Mouse (Mus musculus) stomach, embryonic 14.5 days (tissue): Measurements from ENCODE around the gene Nr1h5. TPM values are rescaled to one million over a fixed set of nuclear protein-coding genes. Genes with fewer than 3 reads are reported as not detected.
A peak's percentile ranks its signal among the peaks of the same experiment; 100 is the strongest.

Experiments used
- ATAC-seq: fragments of 200-750 bp; cut with Nextera tagmentation; 2 replicates; pipeline ENCODE4 v1.8.0; 2017; ENCODE audit warnings: low read depth, moderate TSS enrichment; ENCODE audit not compliant: insufficient number of reproducible peaks, insufficient read depth, low FRiP score
- H3K27ac ChIP-seq: fragments of 300-500 bp; sonication (generic); 2 replicates; pipeline ENCODE4 v1.5.1; 2014; ENCODE audit warnings: mild to moderate bottlenecking, low read length, moderate library complexity, mixed read lengths
- H3K27me3 ChIP-seq: fragments of 300-500 bp; sonication (generic); 2 replicates; pipeline ENCODE4 v1.6.1; 2014; ENCODE audit warnings: low read length, control low read depth, mixed read lengths; ENCODE audit not compliant: control insufficient read depth, insufficient read depth
- H3K36me3 ChIP-seq: fragments of 300-500 bp; sonication (generic); 2 replicates; pipeline ENCODE4 v1.6.1; 2014; ENCODE audit warnings: mild to moderate bottlenecking, control low read depth, low read length, moderate library complexity, mixed read lengths; ENCODE audit not compliant: control insufficient read depth, insufficient read depth
- H3K4me1 ChIP-seq: fragments of 300-500 bp; sonication (generic); 2 replicates; pipeline ENCODE4 v1.6.1; 2014; ENCODE audit warnings: low read length, control low read depth, mixed read lengths; ENCODE audit not compliant: control insufficient read depth, insufficient read depth
- H3K4me2 ChIP-seq: fragments of 300-500 bp; sonication (generic); replicated peaks from 2 replicates; pipeline ENCODE4 v1.6.1; 2014; ENCODE audit warnings: low read depth, low read length, control low read depth
- H3K4me3 ChIP-seq: fragments of 300-500 bp; sonication (generic); 2 replicates; pipeline ENCODE4 v1.5.1; 2014; ENCODE audit warnings: low read depth, low read length, control low read depth
- H3K9ac ChIP-seq: fragments of 300-500 bp; sonication (generic); replicated peaks from 2 replicates; pipeline ENCODE4 v1.6.1; 2014; ENCODE audit warnings: low read depth, mild to moderate bottlenecking, control low read depth, low read length, moderate library complexity, mixed read lengths
- H3K9me3 ChIP-seq: fragments of 300-500 bp; sonication (generic); 2 replicates; pipeline ENCODE4 v1.6.1; 2016; ENCODE audit warnings: low read depth, low read length, control low read depth; ENCODE audit not compliant: control insufficient read depth
- WGBS: fragments of 180-500 bp; shearing (Covaris S2); extraction: QIAGEN DNeasy Blood & Tissue Kit; methylation state at CpG from one replicate; pipeline ENCODE4 v1.1.7; 2014; 5-methylcytosine and 5-hydroxymethylcytosine counted together
- polyA plus RNA-seq: library from polyadenylated mRNA; unstranded; fragments of >200 nt; fragmentation: Nextera tagmentation; extraction: Ambion mirVana; gene quantifications from 2 replicates; pipeline ENCODE4 v1.2.1, GENCODE M21; 2014

Nr1h5 gene
- polyA plus RNA-seq, 1 experiment from 2014 or later = not detected

DNA sequence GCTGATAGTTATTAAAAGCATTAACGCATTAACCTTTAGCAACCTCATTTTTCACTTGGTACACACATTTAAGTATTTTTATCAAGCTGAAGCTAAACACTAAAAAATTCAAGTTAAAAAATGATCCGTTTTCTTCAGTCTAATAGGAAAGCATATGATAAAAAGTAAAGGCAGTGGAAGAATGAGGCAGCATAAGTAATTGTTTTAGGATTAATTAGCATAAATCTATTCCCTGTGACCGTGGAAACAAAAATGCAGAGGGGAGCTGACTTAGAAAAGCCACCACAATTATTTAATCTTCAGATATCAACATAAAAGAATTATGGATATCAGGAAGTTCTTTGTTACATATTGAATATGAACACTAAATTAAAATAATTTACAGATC is 16.4 kb upstream of the Nr1h5 start:
- ATAC-seq = no peak
- no peaks in the 10 kb centered on the region for H3K36me3 ChIP-seq
- 39% methylated on average over 3 of the region's 3 CpGs for WGBS
- H3K9me3 ChIP-seq = no peaks in the 10 kb centered on the region
- no peak overlapping the region for H3K4me2 ChIP-seq
- H3K4me1 ChIP-seq = no peaks in the 10 kb centered on the region
- H3K9ac ChIP-seq = no peak overlapping the region
- no peak overlapping the region for H3K4me3 ChIP-seq
- H3K27ac ChIP-seq = no peak overlapping the region
- H3K27me3 ChIP-seq = no peaks in the 10 kb centered on the region

DNA sequence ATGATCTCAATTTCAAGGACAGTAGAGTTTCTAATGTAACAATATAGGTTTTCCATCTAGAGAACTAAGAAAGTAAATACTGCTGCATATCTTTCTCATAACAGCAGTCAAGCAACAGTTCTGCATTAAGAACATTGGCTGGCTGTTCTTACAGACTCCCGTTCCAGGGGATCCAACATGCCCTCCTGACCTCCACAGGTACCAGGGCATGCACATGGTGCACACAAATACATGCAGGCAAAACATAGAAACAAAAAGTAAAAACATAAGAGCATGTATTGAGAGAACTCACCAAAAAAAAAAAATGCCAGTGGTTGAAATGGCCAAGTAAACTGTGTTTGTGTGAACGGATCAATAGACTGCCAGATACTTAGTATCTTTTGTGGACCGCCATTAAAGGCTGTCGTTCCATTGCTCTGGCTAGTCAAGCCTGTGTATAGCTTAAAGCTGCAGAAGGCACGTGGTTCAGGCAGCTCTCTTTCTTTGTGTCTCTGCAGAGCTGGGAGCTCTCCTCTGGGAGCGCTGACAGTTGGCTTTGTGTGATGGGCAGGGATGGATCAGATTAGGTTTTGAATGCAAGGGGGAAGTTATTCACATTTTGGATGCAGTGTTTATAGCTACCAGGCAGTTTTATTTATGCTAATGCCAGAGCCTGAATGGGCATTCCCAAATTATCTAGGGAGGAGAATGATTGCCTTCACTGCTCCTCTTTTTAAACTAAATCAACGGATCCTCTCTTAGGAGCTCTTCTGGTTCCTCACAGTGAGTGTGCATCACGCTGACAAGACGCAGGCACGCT is 15.8 kb upstream of the Nr1h5 start:
- ATAC-seq = 0 out of 2 replicates have a peak, but pooled peaks have one; percentile 46
- Histone ChIP-seq H3K27ac (no peak overlapping the region), H3K27me3 (no peaks in the 10 kb centered on the region), H3K36me3 (no peaks in the 10 kb centered on the region), H3K4me3 (no peak overlapping the region), H3K4me2 (no peak overlapping the region), H3K9ac (no peak overlapping the region), H3K9me3 (no peaks in the 10 kb centered on the region), H3K4me1 (no peaks in the 10 kb centered on the region)
- WGBS = 29% methylated on average over 10 of the region's 10 CpGs

DNA sequence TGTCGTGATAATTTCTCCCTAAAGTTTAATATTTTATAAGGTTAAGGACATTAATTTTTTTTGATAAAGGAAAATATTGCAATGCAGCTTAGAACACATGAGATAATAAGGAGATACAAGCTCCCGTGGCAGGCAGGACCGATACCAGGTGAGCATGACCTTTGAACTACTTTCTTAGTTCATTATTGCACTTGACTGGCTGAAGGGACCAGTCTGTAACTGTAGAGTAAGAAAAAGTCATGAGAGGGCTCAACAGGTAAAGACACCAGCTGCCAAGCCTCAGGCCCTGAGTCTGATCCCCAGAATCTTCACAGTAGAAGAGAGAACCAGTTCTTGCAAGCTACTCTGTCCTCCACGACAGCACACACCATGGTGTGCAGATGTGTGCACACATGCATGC is 13.0 kb upstream of the Nr1h5 start:
- H3K4me3 ChIP-seq = no peak overlapping the region
- H3K36me3 ChIP-seq = no peaks in the 10 kb centered on the region
- ATAC-seq = no peak
- H3K9me3 ChIP-seq = no peaks in the 10 kb centered on the region
- H3K9ac ChIP-seq = no peak overlapping the region
- no peak overlapping the region for H3K27ac ChIP-seq
- WGBS = 77% methylated on average over 4 of the region's 4 CpGs
- no peaks in the 10 kb centered on the region for H3K4me1 ChIP-seq
- no peaks in the 10 kb centered on the region for H3K27me3 ChIP-seq
- H3K4me2 ChIP-seq = no peak overlapping the region

DNA sequence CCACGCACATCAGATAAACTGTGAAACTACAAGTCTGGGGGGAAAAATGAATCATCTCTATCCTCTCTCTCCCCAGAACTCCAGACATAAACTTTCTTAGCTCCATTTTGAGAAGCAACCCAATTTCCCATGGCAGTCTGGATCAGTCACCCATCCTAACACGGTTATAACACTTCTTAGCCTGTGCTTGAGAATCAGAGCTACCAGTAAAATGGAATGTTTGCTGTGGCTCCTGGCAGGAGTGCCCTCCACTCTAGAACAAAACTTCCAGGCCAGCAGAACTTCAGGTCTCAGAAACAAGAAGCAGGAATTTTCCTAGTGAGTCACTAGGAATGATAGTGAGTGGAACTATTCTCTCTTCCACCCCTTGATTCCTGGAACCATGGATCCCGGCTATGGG is 6.6 kb upstream of the Nr1h5 start:
- H3K9ac ChIP-seq = no peak overlapping the region
- WGBS = 73% methylated on average over 3 of the region's 3 CpGs
- ATAC-seq = no peak
- no peaks in the 10 kb centered on the region for H3K27me3 ChIP-seq
- H3K4me2 ChIP-seq = no peak overlapping the region
- H3K27ac ChIP-seq = no peak overlapping the region
- no peaks in the 10 kb centered on the region for H3K4me1 ChIP-seq
- no peaks in the 10 kb centered on the region for H3K9me3 ChIP-seq
- no peak overlapping the region for H3K4me3 ChIP-seq
- no peaks in the 10 kb centered on the region for H3K36me3 ChIP-seq

DNA sequence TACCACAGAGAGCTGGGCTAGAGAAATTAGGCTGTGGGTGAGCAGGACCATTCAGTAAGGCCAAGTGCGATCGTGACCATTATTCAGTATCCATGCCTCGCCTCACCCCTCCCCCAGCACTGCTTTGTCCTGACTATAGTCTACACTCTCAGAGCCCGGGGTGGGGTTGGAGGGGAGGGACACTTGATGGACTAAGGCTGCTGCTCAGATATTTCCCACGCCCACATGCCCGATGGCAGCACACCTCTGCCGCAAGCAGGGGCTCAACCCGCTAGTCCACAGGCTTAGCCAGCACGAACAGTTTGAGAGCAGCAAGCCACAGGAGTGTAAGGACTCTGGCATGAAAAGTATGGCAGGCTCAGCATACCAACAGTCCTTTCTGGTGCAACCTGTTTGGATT is 6.1 kb upstream of the Nr1h5 start:
- H3K4me3 ChIP-seq = no peak overlapping the region
- no peaks in the 10 kb centered on the region for H3K27me3 ChIP-seq
- H3K4me2 ChIP-seq = no peak overlapping the region
- H3K9ac ChIP-seq = no peak overlapping the region
- no peaks in the 10 kb centered on the region for H3K9me3 ChIP-seq
- 58% methylated on average over 9 of the region's 9 CpGs for WGBS
- H3K36me3 ChIP-seq = no peaks in the 10 kb centered on the region
- no peak for ATAC-seq
- no peak overlapping the region for H3K27ac ChIP-seq
- H3K4me1 ChIP-seq = no peaks in the 10 kb centered on the region

DNA sequence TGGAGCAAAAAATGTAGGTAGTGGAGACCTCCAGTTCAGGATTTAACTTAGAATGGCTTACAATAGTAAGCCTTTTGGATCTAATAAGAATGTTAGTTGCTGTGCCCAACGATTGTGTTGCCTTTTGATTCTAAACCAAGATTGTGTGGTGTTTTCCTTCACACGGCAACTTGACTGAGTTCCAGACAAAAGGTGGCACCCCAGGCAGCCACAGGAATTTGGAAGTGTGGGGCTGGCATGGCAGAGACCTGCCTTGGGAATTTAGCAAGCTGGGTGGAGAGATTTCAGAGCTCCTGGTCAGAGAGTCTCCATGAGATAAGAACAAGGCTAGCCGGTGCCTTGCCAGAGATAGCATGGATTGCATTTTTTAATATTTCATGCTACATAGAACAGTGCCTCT is 8.3 kb downstream of the Nr1h5 start:
- Histone ChIP-seq H3K4me3 (no peak overlapping the region), H3K9me3 (no peaks in the 10 kb centered on the region), H3K4me2 (no peak overlapping the region), H3K27me3 (no peaks in the 10 kb centered on the region), H3K9ac (no peak overlapping the region), H3K36me3 (no peaks in the 10 kb centered on the region), H3K4me1 (no peaks in the 10 kb centered on the region), H3K27ac (no peak overlapping the region)
- 60% methylated on average over 3 of the region's 3 CpGs for WGBS
- no peak for ATAC-seq

DNA sequence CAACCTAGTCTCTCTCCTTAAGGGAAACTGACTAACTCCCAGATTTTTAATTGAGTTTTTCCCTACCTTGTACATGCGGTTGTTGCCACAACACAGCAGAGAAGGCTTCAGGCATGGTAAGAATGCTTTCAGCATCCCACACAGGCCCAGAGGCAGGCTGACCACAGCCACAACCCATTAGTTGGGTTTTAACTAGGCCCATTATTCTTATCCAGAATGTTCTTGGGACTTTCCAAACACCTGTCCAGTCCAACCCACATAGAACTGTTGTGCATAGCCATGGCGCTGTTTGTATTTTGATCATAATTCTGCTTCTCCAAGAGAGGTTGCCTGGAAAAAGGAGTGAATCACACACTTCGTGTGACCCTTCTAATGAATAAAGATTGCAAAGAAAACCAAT is 8.8 kb downstream of the Nr1h5 start:
- H3K36me3 ChIP-seq = no peaks in the 10 kb centered on the region
- no peak for ATAC-seq
- H3K27me3 ChIP-seq = no peaks in the 10 kb centered on the region
- H3K9me3 ChIP-seq = no peaks in the 10 kb centered on the region
- 86% methylated on average over 3 of the region's 3 CpGs for WGBS
- no peak overlapping the region for H3K4me2 ChIP-seq
- H3K4me1 ChIP-seq = no peaks in the 10 kb centered on the region
- no peak overlapping the region for H3K27ac ChIP-seq
- no peak overlapping the region for H3K4me3 ChIP-seq
- no peak overlapping the region for H3K9ac ChIP-seq

DNA sequence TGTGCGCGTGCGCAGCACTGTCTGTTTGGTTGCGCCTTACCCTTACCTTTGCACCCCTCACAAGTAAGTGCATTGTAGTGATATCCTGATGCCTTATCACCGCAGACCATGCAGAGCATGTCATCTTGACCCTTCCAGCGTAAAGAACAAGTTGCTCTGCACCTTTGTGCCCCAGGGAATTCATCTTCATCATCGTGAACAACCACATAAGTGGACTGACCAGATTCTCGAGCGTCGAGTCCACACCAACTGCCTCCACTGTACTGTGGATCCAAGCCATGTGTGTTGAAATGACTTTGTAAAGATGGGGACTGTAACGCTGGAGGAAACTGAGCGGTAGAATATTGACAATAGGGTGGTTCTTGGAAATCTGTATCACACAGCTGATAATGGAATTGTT is 9.5 kb downstream of the Nr1h5 start:
- Histone ChIP-seq H3K9me3 (no peaks in the 10 kb centered on the region), H3K4me2 (no peak overlapping the region), H3K4me3 (no peak overlapping the region), H3K27ac (no peak overlapping the region), H3K4me1 (no peaks in the 10 kb centered on the region), H3K36me3 (no peaks in the 10 kb centered on the region), H3K27me3 (no peaks in the 10 kb centered on the region), H3K9ac (no peak overlapping the region)
- ATAC-seq = no peak
- 85% methylated on average over 12 of the region's 12 CpGs for WGBS

DNA sequence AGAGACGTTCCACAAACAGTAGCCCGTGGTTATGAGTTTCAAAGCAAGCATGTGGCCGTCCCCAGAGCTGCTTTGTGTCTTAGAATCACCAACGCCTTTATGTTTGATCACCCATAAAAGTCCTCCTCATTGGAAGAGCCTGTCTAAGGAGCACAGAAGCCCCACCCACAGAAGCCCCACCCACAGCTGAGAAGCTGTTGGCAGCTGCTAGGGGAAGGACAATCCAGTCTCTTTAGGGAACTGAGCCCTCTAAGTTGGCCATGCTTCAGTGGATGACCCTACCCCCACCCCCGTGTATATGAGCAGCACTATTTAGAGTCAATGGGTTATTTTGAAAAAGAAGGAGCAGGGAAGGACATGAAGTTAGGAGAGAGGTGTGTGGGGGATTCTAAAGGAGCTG is 17.1 kb downstream of the Nr1h5 start:
- Histone ChIP-seq H3K9ac (no peak overlapping the region), H3K4me1 (no peaks in the 10 kb centered on the region), H3K4me2 (no peak overlapping the region), H3K4me3 (no peak overlapping the region), H3K27ac (no peak overlapping the region), H3K9me3 (no peaks in the 10 kb centered on the region), H3K36me3 (no peaks in the 10 kb centered on the region), H3K27me3 (no peaks in the 10 kb centered on the region)
- ATAC-seq = no peak
- 47% methylated on average over 5 of the region's 5 CpGs for WGBS
